Mouse (Mus musculus): ENCODE results near the gene Galnt14. TPM values are rescaled to one million over a fixed set of nuclear protein-coding genes. Genes with fewer than 3 reads are reported as not detected.

Gene Galnt14
- polyA plus RNA-seq, 1 experiment: not detected

DNA sequence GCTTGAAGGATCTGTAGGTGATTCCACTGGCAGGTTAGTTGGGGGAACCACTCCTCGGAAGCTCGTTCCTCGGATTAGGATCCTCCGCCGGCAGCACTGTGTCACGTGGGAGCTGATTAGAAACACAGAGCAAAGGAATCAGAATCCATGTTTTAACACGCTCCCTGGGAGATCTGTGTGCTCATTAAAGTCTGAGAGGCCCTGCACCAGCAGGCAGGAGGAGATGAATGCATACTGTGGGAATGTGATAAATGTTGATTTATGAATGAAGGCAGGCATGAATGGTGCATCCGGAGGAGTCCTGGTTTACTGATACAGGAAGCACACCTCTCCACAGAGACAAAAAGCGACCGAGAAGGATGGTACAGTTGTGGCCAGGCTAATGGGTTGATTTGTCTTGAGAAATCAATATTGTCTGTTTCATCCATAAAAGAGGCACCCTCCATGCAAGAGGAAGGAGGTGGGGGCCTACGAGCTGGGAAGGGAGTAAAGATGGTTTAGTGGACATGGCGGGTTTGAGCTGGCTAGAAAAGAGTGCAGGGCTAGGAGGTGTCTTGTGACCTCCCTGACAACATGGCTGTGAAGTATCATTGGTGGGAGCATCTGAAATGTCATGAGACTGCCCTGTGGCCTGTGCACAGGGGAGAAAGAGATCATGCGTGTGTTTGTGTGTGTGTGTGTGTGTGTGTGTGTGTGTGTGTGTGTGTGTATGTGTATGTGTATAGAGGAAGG, 202.3 kb downstream of the Galnt14 start:
- peaks cover 17% of the 10 kb centered on the region; the same call in 1 of the 2 replicates for H3K9me3 ChIP-seq (ENCODE audit: control insufficient read depth, low read length)
- H3K4me3 ChIP-seq (replicated peaks): no peak overlapping the region
- no peaks in the 10 kb centered on the region for H3K4me1 ChIP-seq (ENCODE audit: control insufficient read depth)
- H3K27me3 ChIP-seq (ENCODE audit: control insufficient read depth): no peaks in the 10 kb centered on the region
- no peaks in the 10 kb centered on the region for H3K36me3 ChIP-seq (ENCODE audit: control insufficient read depth)
- TF ChIP-seq GATA1 (IDR thresholded peaks at IDR 0.05; ENCODE audit: low read length): no peak
- no peak for TF ChIP-seq TAL1 (IDR thresholded peaks at IDR 0.05; ENCODE audit: low read length)

GRCm38 (mm10) chr17:73504111-73504510, 206.1 kb downstream of the Galnt14 start:
- H3K4me1 ChIP-seq (ENCODE audit: control insufficient read depth): no peaks in the 10 kb centered on the region
- no peaks in the 10 kb centered on the region for H3K27me3 ChIP-seq (ENCODE audit: control insufficient read depth)
- H3K36me3 ChIP-seq (ENCODE audit: control insufficient read depth): no peaks in the 10 kb centered on the region
- H3K4me3 ChIP-seq (replicated peaks): no peak overlapping the region
- peaks cover 14% of the 10 kb centered on the region; the same call in 1 of the 2 replicates for H3K9me3 ChIP-seq (ENCODE audit: control insufficient read depth, low read length)
- TF ChIP-seq TAL1 (IDR thresholded peaks at IDR 0.05; ENCODE audit: low read length) (no peak), GATA1 (IDR thresholded peaks at IDR 0.05; ENCODE audit: low read length) (no peak)

GRCm38 (mm10) chr17:73502613-73503012, 207.6 kb downstream of the Galnt14 start:
- H3K36me3 ChIP-seq (ENCODE audit: control insufficient read depth): no peaks in the 10 kb centered on the region
- no peak for TF ChIP-seq GATA1 (IDR thresholded peaks at IDR 0.05; ENCODE audit: low read length)
- no peak for TF ChIP-seq TAL1 (IDR thresholded peaks at IDR 0.05; ENCODE audit: low read length)
- H3K4me1 ChIP-seq (ENCODE audit: control insufficient read depth): no peaks in the 10 kb centered on the region
- H3K27me3 ChIP-seq (ENCODE audit: control insufficient read depth): no peaks in the 10 kb centered on the region
- peaks cover 6% of the 10 kb centered on the region; the same call in 1 of the 2 replicates for H3K9me3 ChIP-seq (ENCODE audit: control insufficient read depth, low read length)
- H3K4me3 ChIP-seq (replicated peaks): no peak overlapping the region

GRCm38 (mm10) chr17:73489519-73489918, 220.7 kb downstream of the Galnt14 start:
- Histone ChIP-seq H3K36me3 (ENCODE audit: control insufficient read depth) (no peaks in the 10 kb centered on the region), H3K27me3 (ENCODE audit: control insufficient read depth) (no peaks in the 10 kb centered on the region), H3K9me3 (ENCODE audit: control insufficient read depth, low read length) (peaks cover 7% of the 10 kb centered on the region), H3K4me3 (replicated peaks) (no peak overlapping the region), H3K4me1 (ENCODE audit: control insufficient read depth) (no peaks in the 10 kb centered on the region)
- no peak for TF ChIP-seq TAL1 (IDR thresholded peaks at IDR 0.05; ENCODE audit: low read length)
- no peak for TF ChIP-seq GATA1 (IDR thresholded peaks at IDR 0.05; ENCODE audit: low read length)

- Histone ChIP-seq H3K27me3 (ENCODE audit: control insufficient read depth) (no peaks in the 10 kb centered on the region), H3K9me3 (ENCODE audit: control insufficient read depth, low read length) (peaks cover 5% of the 10 kb centered on the region), H3K4me1 (ENCODE audit: control insufficient read depth) (no peaks in the 10 kb centered on the region), H3K36me3 (ENCODE audit: control insufficient read depth) (no peaks in the 10 kb centered on the region), H3K4me3 (replicated peaks) (no peak overlapping the region)
- TF ChIP-seq GATA1 (IDR thresholded peaks at IDR 0.05; ENCODE audit: low read length): no peak
- no peak for TF ChIP-seq TAL1 (IDR thresholded peaks at IDR 0.05; ENCODE audit: low read length)
Observed at GRCm38 (mm10) chr17:73487792-73488191, 222.5 kb downstream of the Galnt14 start.

DNA sequence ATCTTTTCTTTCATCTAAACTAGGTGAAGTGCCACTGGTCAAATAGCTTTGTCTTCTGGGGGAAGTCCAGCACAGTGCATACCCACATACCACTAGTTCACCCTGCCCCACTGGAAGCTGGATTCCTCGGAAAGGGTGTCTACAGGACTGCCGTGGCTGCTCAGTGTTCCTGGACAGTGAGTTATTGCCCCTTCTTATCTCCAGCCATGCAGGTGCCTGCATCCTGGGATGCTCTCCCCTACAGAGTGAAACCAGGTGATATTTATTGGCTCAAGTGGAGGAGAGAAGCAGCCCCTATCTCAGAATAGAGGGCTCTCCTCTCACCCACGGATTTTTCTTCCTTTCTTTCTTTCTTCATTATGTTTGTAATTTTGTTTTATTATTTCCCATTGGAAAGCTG, 222.9 kb downstream of the Galnt14 start:
- Histone ChIP-seq H3K27me3 (ENCODE audit: control insufficient read depth) (no peaks in the 10 kb centered on the region), H3K4me3 (replicated peaks) (no peak overlapping the region), H3K4me1 (ENCODE audit: control insufficient read depth) (no peaks in the 10 kb centered on the region), H3K9me3 (ENCODE audit: control insufficient read depth, low read length) (peaks cover 5% of the 10 kb centered on the region), H3K36me3 (ENCODE audit: control insufficient read depth) (no peaks in the 10 kb centered on the region)
- no peak for TF ChIP-seq TAL1 (IDR thresholded peaks at IDR 0.05; ENCODE audit: low read length)
- no peak for TF ChIP-seq GATA1 (IDR thresholded peaks at IDR 0.05; ENCODE audit: low read length)

DNA sequence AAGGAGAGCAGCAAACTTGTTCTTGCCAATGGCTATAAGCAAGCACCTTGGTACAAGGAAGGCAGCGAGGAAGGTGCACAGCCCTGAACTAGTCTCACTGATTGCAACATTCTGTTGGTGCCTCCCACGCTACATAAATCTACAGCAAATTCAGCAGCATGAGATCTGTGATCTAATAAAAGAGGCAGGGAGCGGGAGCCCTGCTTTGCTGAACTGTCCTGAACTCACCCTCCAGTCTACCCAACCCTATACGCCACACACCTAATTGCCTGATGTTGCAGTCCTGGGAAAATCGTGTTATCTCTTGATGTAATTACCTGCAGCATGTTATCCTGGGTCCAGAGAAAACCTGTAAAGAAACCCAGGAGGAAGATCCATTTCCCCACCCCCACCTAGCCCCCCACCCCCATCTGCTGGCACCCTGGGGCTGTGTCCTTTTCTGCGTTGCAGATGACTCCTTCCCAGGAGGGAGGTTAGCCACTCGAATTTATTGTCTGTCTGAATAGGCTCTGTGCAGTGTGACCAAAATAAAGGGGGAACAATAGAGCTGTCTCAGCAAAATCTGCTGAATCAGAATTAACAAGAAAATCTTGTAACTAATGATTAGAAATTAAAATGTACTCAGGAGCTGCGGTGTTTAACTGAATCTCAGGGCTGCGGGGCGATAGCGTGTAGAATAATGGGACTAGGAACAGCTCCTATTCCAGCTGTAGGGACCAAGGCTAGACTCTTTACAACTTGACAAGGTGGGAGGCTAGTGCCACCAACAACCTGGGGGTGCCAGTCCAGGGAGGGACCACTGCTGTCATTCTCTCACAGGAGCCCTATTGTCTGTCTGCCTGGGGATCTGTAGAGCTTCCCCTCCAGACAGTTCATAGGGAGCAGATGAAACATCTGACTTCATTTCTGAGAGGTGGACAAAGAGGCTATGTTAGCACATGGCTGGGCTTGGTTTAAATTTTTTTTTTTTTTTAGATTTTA, 232.9 kb downstream of the Galnt14 start:
- Histone ChIP-seq H3K27me3 (ENCODE audit: control insufficient read depth) (no peaks in the 10 kb centered on the region), H3K36me3 (ENCODE audit: control insufficient read depth) (no peaks in the 10 kb centered on the region), H3K4me3 (replicated peaks) (no peak overlapping the region), H3K4me1 (ENCODE audit: control insufficient read depth) (no peaks in the 10 kb centered on the region), H3K9me3 (ENCODE audit: control insufficient read depth, low read length) (no peaks in the 10 kb centered on the region; the same call in 1 of the 2 replicates)
- TF ChIP-seq TAL1 (IDR thresholded peaks at IDR 0.05; ENCODE audit: low read length): no peak
- no peak for TF ChIP-seq GATA1 (IDR thresholded peaks at IDR 0.05; ENCODE audit: low read length)

GRCm38 (mm10) chr17:73474371-73474770, 235.9 kb downstream of the Galnt14 start:
- no peaks in the 10 kb centered on the region; the same call in 1 of the 2 replicates for H3K9me3 ChIP-seq (ENCODE audit: control insufficient read depth, low read length)
- no peak overlapping the region for H3K4me3 ChIP-seq (replicated peaks)
- no peaks in the 10 kb centered on the region for H3K36me3 ChIP-seq (ENCODE audit: control insufficient read depth)
- TF ChIP-seq TAL1 (IDR thresholded peaks at IDR 0.05; ENCODE audit: low read length) (no peak), GATA1 (IDR thresholded peaks at IDR 0.05; ENCODE audit: low read length) (no peak)
- no peaks in the 10 kb centered on the region for H3K27me3 ChIP-seq (ENCODE audit: control insufficient read depth)
- H3K4me1 ChIP-seq (ENCODE audit: control insufficient read depth): no peaks in the 10 kb centered on the region

DNA sequence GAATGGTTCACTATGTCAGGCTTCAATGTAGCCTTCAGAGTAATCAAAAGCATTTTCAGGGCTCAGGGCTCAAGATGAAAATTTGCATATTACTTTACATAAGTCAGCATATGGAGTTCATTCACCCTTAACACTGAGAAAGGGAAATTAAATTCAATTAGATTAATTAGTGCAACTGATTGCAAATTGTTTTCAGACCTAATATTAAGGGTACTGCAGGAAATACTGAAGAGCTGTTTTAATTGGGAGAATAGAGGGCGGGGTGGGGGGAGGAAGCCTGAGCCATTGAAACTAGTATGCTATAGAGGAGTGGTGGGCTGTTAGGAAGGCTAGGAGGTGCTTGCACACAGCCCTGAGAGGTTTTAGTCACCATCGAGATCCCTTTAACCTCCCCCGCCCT, 237.2 kb downstream of the Galnt14 start:
- no peak for TF ChIP-seq GATA1 (IDR thresholded peaks at IDR 0.05; ENCODE audit: low read length)
- no peak for TF ChIP-seq TAL1 (IDR thresholded peaks at IDR 0.05; ENCODE audit: low read length)
- no peaks in the 10 kb centered on the region for H3K9me3 ChIP-seq (ENCODE audit: control insufficient read depth, low read length)
- no peaks in the 10 kb centered on the region for H3K4me1 ChIP-seq (ENCODE audit: control insufficient read depth)
- H3K4me3 ChIP-seq (replicated peaks): no peak overlapping the region
- no peaks in the 10 kb centered on the region for H3K27me3 ChIP-seq (ENCODE audit: control insufficient read depth)
- H3K36me3 ChIP-seq (ENCODE audit: control insufficient read depth): no peaks in the 10 kb centered on the region
